Mouse (Mus musculus): ENCODE results near the gene Ovch2. TPM values are rescaled to one million over a fixed set of nuclear protein-coding genes. Genes with fewer than 3 reads are reported as not detected.

Gene Ovch2
- total RNA-seq, 2 experiments from 2014 or later = not detected

DNA sequence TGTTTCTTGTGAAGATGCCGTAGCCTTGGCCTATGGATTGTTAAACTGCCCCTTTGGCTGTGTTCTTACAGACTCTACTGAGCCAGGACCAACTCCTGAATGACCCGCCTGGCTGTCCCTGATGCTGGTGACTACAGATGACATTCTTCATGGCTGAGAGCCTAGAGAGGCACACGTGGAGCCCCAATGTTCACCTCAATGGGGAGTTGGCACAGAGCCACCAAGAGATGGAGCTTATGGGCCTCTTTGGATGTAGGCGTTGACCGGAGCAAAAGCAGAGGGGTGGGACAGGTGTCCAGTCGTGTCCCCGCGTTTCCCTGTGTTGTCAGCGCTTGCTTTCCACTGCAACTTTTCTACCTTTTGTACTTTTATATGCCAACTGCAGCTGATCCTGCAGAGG lies 53.5 kb downstream of the Ovch2 start:
- no peak for DNase-seq
- intact Hi-C loops (cut with DNase I; ENCODE audit: low total_unique reads) = loop anchor here (5.0 kb wide), 1 partner anchor 85 kb away; no protein-coding TSS in a partner anchor

DNA sequence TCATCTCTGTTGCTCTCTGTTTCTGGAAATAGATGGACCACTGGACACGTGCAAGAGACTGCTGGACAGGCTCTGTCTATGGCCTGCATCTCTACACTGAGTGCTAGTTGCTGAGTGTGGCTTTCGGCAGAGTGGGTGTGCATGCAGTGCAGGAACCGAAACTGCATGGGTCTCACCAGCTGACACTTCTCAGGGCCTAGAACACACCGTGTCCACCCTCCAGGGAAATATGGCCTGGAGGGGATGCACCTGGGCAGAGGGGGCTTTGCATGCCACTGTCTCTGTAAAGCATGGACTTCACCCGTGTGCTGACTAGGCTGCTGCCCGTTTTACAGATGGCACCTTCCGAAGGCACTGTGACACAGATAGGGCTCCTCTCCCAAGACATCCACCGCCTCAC lies 55.0 kb downstream of the Ovch2 start:
- intact Hi-C loops (cut with DNase I; ENCODE audit: low total_unique reads) = loop anchor here (5.0 kb wide), 1 partner anchor 84 kb away; no protein-coding TSS in a partner anchor
- DNase-seq = no peak

DNA sequence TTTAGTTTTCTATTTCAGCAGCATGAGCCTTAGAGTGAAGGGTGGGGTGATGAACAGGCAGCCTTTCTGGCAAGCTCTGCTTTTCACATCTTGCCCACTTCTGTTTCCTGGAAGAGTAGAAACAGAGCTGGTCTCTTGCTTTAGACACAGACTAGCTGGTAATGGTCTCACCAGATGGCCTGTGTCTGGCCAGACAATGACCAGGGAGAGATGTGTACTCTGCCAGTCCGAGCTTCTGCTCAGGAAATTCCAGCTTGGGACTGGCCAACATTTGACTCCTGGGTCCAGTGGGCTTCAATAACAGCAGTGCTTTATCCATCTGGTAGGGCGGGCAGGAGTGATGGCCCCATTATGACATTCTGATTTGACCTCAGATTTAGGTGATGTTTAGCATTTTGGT lies 55.9 kb downstream of the Ovch2 start:
- intact Hi-C loops (cut with DNase I; ENCODE audit: low total_unique reads) = loop anchor here (5.0 kb wide), 1 partner anchor 83 kb away; no protein-coding TSS in a partner anchor
- DNase-seq = no peak

DNA sequence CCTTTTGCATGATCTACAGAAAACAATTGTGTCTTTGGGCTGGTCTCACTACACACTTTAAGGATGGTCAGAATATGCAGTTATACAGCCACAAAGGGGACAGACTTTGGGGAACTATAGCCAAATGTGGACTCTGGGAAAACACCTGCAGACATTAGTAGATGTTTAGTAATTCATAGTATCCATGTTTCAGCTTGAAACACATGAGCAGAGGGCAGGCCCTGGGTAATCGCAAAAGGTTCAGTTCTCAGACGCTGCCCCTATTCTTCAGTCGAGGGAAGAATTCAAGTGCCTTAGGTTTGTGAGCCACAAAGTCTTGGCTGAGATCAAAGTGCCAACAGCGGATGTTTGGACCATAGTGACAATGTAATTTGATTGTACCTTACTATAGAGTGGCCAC lies 56.6 kb downstream of the Ovch2 start:
- DNase-seq = no peak
- intact Hi-C loops (cut with DNase I; ENCODE audit: low total_unique reads) = no loop called here

DNA sequence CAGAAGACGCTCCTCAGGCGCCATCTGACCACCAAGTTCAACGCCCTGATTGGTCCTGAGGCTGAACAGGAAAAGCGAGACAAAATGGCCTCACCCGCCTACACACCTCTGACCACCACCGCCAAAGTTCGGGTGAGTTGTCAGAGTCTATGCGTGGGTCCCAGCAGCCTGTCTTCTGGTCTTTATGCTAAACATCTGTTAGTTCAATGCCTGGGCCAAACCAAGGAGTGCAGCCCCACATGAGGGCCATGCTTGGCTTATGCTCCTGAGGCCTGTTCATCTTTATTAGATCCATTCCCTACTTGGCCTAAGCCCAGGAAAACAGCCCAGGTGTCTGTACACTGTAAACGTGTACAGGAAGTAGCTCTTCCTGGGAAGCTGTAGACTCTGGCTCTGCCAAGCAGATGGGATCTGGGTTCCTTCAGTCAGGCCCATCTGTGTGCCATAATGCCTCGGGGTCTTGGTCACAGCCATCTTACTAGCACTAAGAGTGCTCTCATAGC lies 58.0 kb downstream of the Ovch2 start:
- DNase-seq = no peak
- intact Hi-C loops (cut with DNase I; ENCODE audit: low total_unique reads) = no loop called here

DNA sequence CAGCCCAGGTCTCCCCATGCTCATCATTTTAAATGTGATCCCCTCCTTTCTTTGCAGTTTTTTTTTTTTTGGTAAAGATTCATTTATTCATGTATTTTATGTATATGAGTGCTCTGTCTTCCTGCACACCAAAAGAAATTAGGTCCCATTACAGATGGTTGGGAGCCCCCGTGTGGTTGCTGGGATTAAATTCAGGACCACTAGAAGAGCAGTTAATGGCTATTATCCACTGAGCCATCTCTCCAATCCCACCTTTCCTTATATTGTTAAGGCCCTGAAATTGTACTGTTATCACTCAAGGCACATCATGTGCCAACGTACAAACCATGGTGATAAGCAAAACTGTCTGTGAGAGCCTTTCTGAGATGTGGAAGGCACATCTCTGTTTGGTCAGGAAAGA lies 62.3 kb downstream of the Ovch2 start:
- DNase-seq = no peak
- intact Hi-C loops (cut with DNase I; ENCODE audit: low total_unique reads) = no loop called here

DNA sequence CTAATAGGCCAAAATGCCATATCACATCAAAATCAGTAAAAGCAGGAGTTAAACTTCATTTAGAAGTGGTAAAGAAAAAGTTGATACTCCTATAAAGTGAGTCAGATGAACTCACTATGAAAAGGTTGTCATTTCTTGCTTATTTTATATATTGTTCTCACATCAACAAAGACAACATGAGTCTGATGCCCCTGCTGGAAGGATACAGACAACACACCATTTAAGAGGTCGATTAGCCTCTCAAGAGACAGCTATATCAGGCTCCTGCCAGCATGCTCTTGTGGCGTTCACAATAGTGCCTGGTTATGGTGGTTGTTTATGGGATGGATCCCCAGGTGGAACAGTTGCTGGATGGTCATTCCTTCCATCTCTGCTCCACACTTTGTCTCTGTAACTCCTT lies 67.8 kb downstream of the Ovch2 start:
- intact Hi-C loops (cut with DNase I; ENCODE audit: low total_unique reads) = no loop called here
- no peak for DNase-seq

Other genes starting within 250 kb of the Ovch2 start
- gene Olfml1, start 233.8 kb downstream of the Ovch2 start, total RNA-seq (2021) = 1 to 10 TPM; 5.9 to 7.0 TPM
- gene Ppfibp2, start 206.0 kb downstream of the Ovch2 start, total RNA-seq (2021) = 1 to 10 TPM; 8.4 to 9.9 TPM
- gene 5330417H12Rik, start 176.0 kb downstream of the Ovch2 start, total RNA-seq (2021) = not detected
- under 1 TPM in 1 of 2 experiments, not detected in 1; 0.35 TPM for gene Cyb5r2, start 43.2 kb downstream of the Ovch2 start, total RNA-seq (2021)
- gene Olfr467, start 11.1 kb upstream of the Ovch2 start, total RNA-seq (2021) = not detected
- gene Olfr469, start 24.3 kb upstream of the Ovch2 start, total RNA-seq (2021) = not detected
- gene Olfr470, start 46.3 kb upstream of the Ovch2 start, total RNA-seq (2021) = not detected
- not detected for gene Olfr472, start 96.7 kb upstream of the Ovch2 start, total RNA-seq (2021)
- gene Olfr473, start 129.2 kb upstream of the Ovch2 start, total RNA-seq (2021) = not detected
- not detected for gene Olfr474, start 153.4 kb upstream of the Ovch2 start, total RNA-seq (2021)
- gene Olfr476, start 163.6 kb upstream of the Ovch2 start, total RNA-seq (2021) = not detected
- not detected for gene Olfr477, start 185.5 kb upstream of the Ovch2 start, total RNA-seq (2021)
- not detected for gene Olfr478, start 232.8 kb upstream of the Ovch2 start, total RNA-seq (2021)
- not detected for gene Olfr479, start 249.5 kb upstream of the Ovch2 start, total RNA-seq (2021)